Mouse (Mus musculus): Measurements from ENCODE around the gene Btg2. TPM values are rescaled to one million over a fixed set of nuclear protein-coding genes. Genes with fewer than 3 reads are reported as not detected.

The Btg2 gene
- polyA plus RNA-seq (2012; fragmentation: generic; extraction: Trizol) = 13.8 TPM

GRCm38 (mm10) chr1:134078802-134079476 lies at the start of gene Btg2:
Gene Btg2 (minus strand): TSS chr1:134079120.
- peak within 1 kb of the TSS; percentile 96 for H3K4me3 ChIP-seq
- H3K4me2 ChIP-seq (ENCODE audit: low read depth) = peak within 1 kb of the TSS; percentile 96
- H3K27me3 ChIP-seq (ENCODE audit: control insufficient read depth, insufficient read depth, insufficient read length) = no peaks in the 10 kb centered on the region
- H3K36me3 ChIP-seq (ENCODE audit: control insufficient read depth, insufficient read depth) = peaks cover 13% of the 10 kb centered on the region
- peak within 1 kb of the TSS; percentile 17 for H3ac ChIP-seq (ENCODE audit: control insufficient read depth, insufficient read length)
- H3K79me2 ChIP-seq (ENCODE audit: control insufficient read depth, insufficient read depth) = peaks cover 28% of the 10 kb centered on the region
- TF ChIP-seq TCF3 (IDR thresholded peaks at IDR 0.05; ENCODE audit: insufficient read length, low read depth) = no peak
- peak; percentile 92 for TF ChIP-seq POLR2A (IDR thresholded peaks at IDR 0.05; ENCODE audit: insufficient read length, low read depth)
- no peak for TF ChIP-seq E2F4 (IDR thresholded peaks at IDR 0.05; ENCODE audit: insufficient read depth)
- peak; percentile 97 for TF ChIP-seq POLR2AphosphoS2 (IDR thresholded peaks at IDR 0.05; ENCODE audit: insufficient read length, low read depth)

- H3K27me3 ChIP-seq (ENCODE audit: control insufficient read depth, insufficient read depth, insufficient read length) = peaks cover 15% of the 10 kb centered on the region
- no peaks in the 10 kb centered on the region for H3K36me3 ChIP-seq (ENCODE audit: control insufficient read depth, insufficient read depth)
- H3K4me2 ChIP-seq (ENCODE audit: low read depth) = no peak overlapping the region
- no peak overlapping the region for H3ac ChIP-seq (ENCODE audit: control insufficient read depth, insufficient read length)
- H3K4me3 ChIP-seq = no peak overlapping the region
- TF ChIP-seq TCF3 (IDR thresholded peaks at IDR 0.05; ENCODE audit: insufficient read length, low read depth) (no peak), POLR2A (IDR thresholded peaks at IDR 0.05; ENCODE audit: insufficient read length, low read depth) (no peak), MYOG (IDR thresholded peaks at IDR 0.05; ENCODE audit: control insufficient read depth in 1 of 3, insufficient read depth in 1 of 3, insufficient read length in 2 of 3, low read depth in 2 of 3) (no peak), REST (IDR thresholded peaks at IDR 0.05; ENCODE audit: insufficient read depth, insufficient read length) (no peak), CEBPB (IDR thresholded peaks at IDR 0.05; ENCODE audit: insufficient read depth, poor library complexity, severe bottlenecking) (no peak), E2F4 (IDR thresholded peaks at IDR 0.05; ENCODE audit: insufficient read depth) (no peak), MAX (IDR thresholded peaks at IDR 0.05; ENCODE audit: low read depth) (no peak), POLR2AphosphoS2 (IDR thresholded peaks at IDR 0.05; ENCODE audit: insufficient read length, low read depth) (no peak), SRF (IDR thresholded peaks at IDR 0.05; ENCODE audit: control insufficient read depth, insufficient read length, low read depth) (no peak), MYOD1 (IDR thresholded peaks at IDR 0.05; ENCODE audit: control insufficient read depth in 1 of 3, insufficient read length in 2 of 3, low read depth in 2 of 3) (no peak)
- H3K79me2 ChIP-seq (ENCODE audit: control insufficient read depth, insufficient read depth) = no peaks in the 10 kb centered on the region
Observed at GRCm38 (mm10) chr1:134122195-134122594, 43.3 kb upstream of the Btg2 start.

- TF ChIP-seq USF1 (IDR thresholded peaks at IDR 0.05; ENCODE audit: low read depth) = no peak
- no peak for TF ChIP-seq MYOG (IDR thresholded peaks at IDR 0.05; ENCODE audit: control insufficient read depth in 1 of 3, insufficient read depth in 1 of 3, insufficient read length in 2 of 3, low read depth in 2 of 3)
- no peak for TF ChIP-seq POLR2A (IDR thresholded peaks at IDR 0.05; ENCODE audit: insufficient read length, low read depth)
- no peak for TF ChIP-seq SRF (IDR thresholded peaks at IDR 0.05; ENCODE audit: control insufficient read depth, insufficient read length, low read depth)
- no peak for TF ChIP-seq TCF12 (IDR thresholded peaks at IDR 0.05; ENCODE audit: insufficient read depth, poor library complexity, severe bottlenecking)
Observed at GRCm38 (mm10) chr1:134120179-134120578, 41.3 kb upstream of the Btg2 start.

GRCm38 (mm10) chr1:134117110-134117509 lies 38.2 kb upstream of the Btg2 start:
- H3K4me2 ChIP-seq (ENCODE audit: low read depth) = no peak overlapping the region
- H3ac ChIP-seq (ENCODE audit: control insufficient read depth, insufficient read length) = no peak overlapping the region
- peaks cover 37% of the 10 kb centered on the region for H3K27me3 ChIP-seq (ENCODE audit: control insufficient read depth, insufficient read depth, insufficient read length)
- no peak overlapping the region for H3K4me3 ChIP-seq
- no peaks in the 10 kb centered on the region for H3K36me3 ChIP-seq (ENCODE audit: control insufficient read depth, insufficient read depth)
- H3K79me2 ChIP-seq (ENCODE audit: control insufficient read depth, insufficient read depth) = no peaks in the 10 kb centered on the region
- TF ChIP-seq MYOG (IDR thresholded peaks at IDR 0.05; ENCODE audit: control insufficient read depth in 1 of 3, insufficient read depth in 1 of 3, insufficient read length in 2 of 3, low read depth in 2 of 3) (no peak), TCF12 (IDR thresholded peaks at IDR 0.05; ENCODE audit: insufficient read depth, poor library complexity, severe bottlenecking) (no peak), POLR2A (IDR thresholded peaks at IDR 0.05; ENCODE audit: insufficient read length, low read depth) (no peak), USF1 (IDR thresholded peaks at IDR 0.05; ENCODE audit: low read depth) (no peak), POLR2AphosphoS2 (IDR thresholded peaks at IDR 0.05; ENCODE audit: insufficient read length, low read depth) (no peak), MYOD1 (IDR thresholded peaks at IDR 0.05; ENCODE audit: control insufficient read depth in 1 of 3, insufficient read length in 2 of 3, low read depth in 2 of 3) (no peak), TCF3 (IDR thresholded peaks at IDR 0.05; ENCODE audit: insufficient read length, low read depth) (no peak), REST (IDR thresholded peaks at IDR 0.05; ENCODE audit: insufficient read depth, insufficient read length) (no peak), SRF (IDR thresholded peaks at IDR 0.05; ENCODE audit: control insufficient read depth, insufficient read length, low read depth) (no peak)

More at GRCm38 (mm10) chr1:134120179-134120578, 41.3 kb upstream of the Btg2 start:
- H3K79me2 ChIP-seq (ENCODE audit: control insufficient read depth, insufficient read depth) = no peaks in the 10 kb centered on the region
- peaks cover 29% of the 10 kb centered on the region for H3K27me3 ChIP-seq (ENCODE audit: control insufficient read depth, insufficient read depth, insufficient read length)
- H3K36me3 ChIP-seq (ENCODE audit: control insufficient read depth, insufficient read depth) = no peaks in the 10 kb centered on the region
- H3ac ChIP-seq (ENCODE audit: control insufficient read depth, insufficient read length) = no peak overlapping the region
- no peak overlapping the region for H3K4me2 ChIP-seq (ENCODE audit: low read depth)
- no peak overlapping the region for H3K4me3 ChIP-seq

- H3K4me2 ChIP-seq (ENCODE audit: low read depth) = no peak overlapping the region
- H3K27me3 ChIP-seq (ENCODE audit: control insufficient read depth, insufficient read depth, insufficient read length) = peaks cover 29% of the 10 kb centered on the region
- no peaks in the 10 kb centered on the region for H3K79me2 ChIP-seq (ENCODE audit: control insufficient read depth, insufficient read depth)
- no peaks in the 10 kb centered on the region for H3K36me3 ChIP-seq (ENCODE audit: control insufficient read depth, insufficient read depth)
- no peak overlapping the region for H3ac ChIP-seq (ENCODE audit: control insufficient read depth, insufficient read length)
- H3K4me3 ChIP-seq = no peak overlapping the region
- TF ChIP-seq E2F4 (IDR thresholded peaks at IDR 0.05; ENCODE audit: insufficient read depth) = no peak
- no peak for TF ChIP-seq REST (IDR thresholded peaks at IDR 0.05; ENCODE audit: insufficient read depth, insufficient read length)
- TF ChIP-seq POLR2AphosphoS2 (IDR thresholded peaks at IDR 0.05; ENCODE audit: insufficient read length, low read depth) = no peak
- TF ChIP-seq POLR2A (IDR thresholded peaks at IDR 0.05; ENCODE audit: insufficient read length, low read depth) = no peak
- TF ChIP-seq CEBPB (IDR thresholded peaks at IDR 0.05; ENCODE audit: insufficient read depth, poor library complexity, severe bottlenecking) = no peak
- TF ChIP-seq MYOG (IDR thresholded peaks at IDR 0.05; ENCODE audit: control insufficient read depth in 1 of 3, insufficient read depth in 1 of 3, insufficient read length in 2 of 3, low read depth in 2 of 3) = no peak
- TF ChIP-seq MAX (IDR thresholded peaks at IDR 0.05; ENCODE audit: low read depth) = no peak
- no peak for TF ChIP-seq TCF12 (IDR thresholded peaks at IDR 0.05; ENCODE audit: insufficient read depth, poor library complexity, severe bottlenecking)
- TF ChIP-seq MYOD1 (IDR thresholded peaks at IDR 0.05; ENCODE audit: control insufficient read depth in 1 of 3, insufficient read length in 2 of 3, low read depth in 2 of 3) = no peak
- no peak for TF ChIP-seq SRF (IDR thresholded peaks at IDR 0.05; ENCODE audit: control insufficient read depth, insufficient read length, low read depth)
- TF ChIP-seq TCF3 (IDR thresholded peaks at IDR 0.05; ENCODE audit: insufficient read length, low read depth) = no peak
Observed at GRCm38 (mm10) chr1:134115424-134115823, 36.5 kb upstream of the Btg2 start.

Measured in myocyte (in vitro differentiated cells).